ENCODE assay signal across 19 mouse cellular contexts in genomic region chr2:120367416-120368207, GRCm38 (mm10). TPM values are rescaled to one million over a fixed set of nuclear protein-coding genes. Genes with fewer than 3 reads are reported as not detected.
"Had no signal": no experiment of that assay in that cellular context is flagged by ENCODE, and none has a peak within 500 bp of the region (broad histone marks: within the 10 kb centered on the region; RNA-seq: fewer than 3 reads in every experiment).

No protein-coding gene starts in this region.

- H3K9me3 ChIP-seq: midbrain, embryonic 10.5 days; midbrain, embryonic 12.5 days; neural tube, embryonic 13.5 days; neural tube, embryonic 15.5 days; stomach, embryonic 15.5 days had no signal

- H3K4me2 ChIP-seq: lung, embryonic 14.5 days; midbrain, embryonic 12.5 days; neural tube, embryonic 13.5 days; neural tube, embryonic 15.5 days; stomach, embryonic 15.5 days had no signal

- DNase-seq: lung, adult 18-20 months; lung, embryonic 14.5 days; lung, postnatal 10 days; lung, postnatal 4 days; midbrain, embryonic 14.5 days; right cerebral cortex, postnatal 14 days; thymus, adult 2 months; thymus, postnatal 25 days; thymus, postnatal 4 days had no signal

- H3K27me3 ChIP-seq: midbrain, embryonic 12.5 days; neural tube, embryonic 13.5 days; neural tube, embryonic 15.5 days; stomach, embryonic 15.5 days had no signal

- H3K27ac ChIP-seq: midbrain, embryonic 10.5 days; midbrain, embryonic 12.5 days; neural tube, embryonic 13.5 days; neural tube, embryonic 15.5 days; stomach, embryonic 15.5 days; stomach, postnatal 0 days had no signal

- H3K4me1 ChIP-seq: midbrain, embryonic 10.5 days; midbrain, embryonic 12.5 days; neural tube, embryonic 13.5 days; neural tube, embryonic 15.5 days; stomach, embryonic 15.5 days had no signal

- ATAC-seq: midbrain, embryonic 16.5 days had no signal

- H3K4me3 ChIP-seq: midbrain, embryonic 10.5 days; midbrain, embryonic 12.5 days; myocyte; neural tube, embryonic 13.5 days; neural tube, embryonic 15.5 days; stomach, embryonic 15.5 days had no signal

- H3K9ac ChIP-seq: lung, embryonic 14.5 days; midbrain, embryonic 12.5 days; neural tube, embryonic 13.5 days; neural tube, embryonic 15.5 days; stomach, embryonic 15.5 days had no signal

RNA-seq across cellular contexts. Expression of gene Pla2g4f, which starts 53.6 kb away (rescaled TPM):
- total RNA-seq: megakaryocyte-erythroid progenitor cell, adult 5-6 weeks had no signal
- polyA plus RNA-seq: midbrain, embryonic 10.5 days; midbrain, embryonic 14.5 days; midbrain, embryonic 16.5 days; neural tube, embryonic 11.5 days; neural tube, embryonic 13.5 days had no signal
